Mouse (Mus musculus) stomach, embryonic 16.5 days (tissue): ENCODE measurements around the gene Svs1. TPM values are rescaled to one million over a fixed set of nuclear protein-coding genes. Genes with fewer than 3 reads are reported as not detected.
"Not testable (repeated sequence)": the region's sequence is repeated elsewhere in the genome, so short reads cannot be mapped to it uniquely, and the experiment has no call there.

Experiments
- ATAC-seq: fragments of 200-750 bp; cut with Nextera tagmentation; 2 replicates; pipeline ENCODE4 v1.8.0; 2017; ENCODE audit warnings: moderate number of reproducible peaks, moderate TSS enrichment; ENCODE audit not compliant: insufficient read depth, low FRiP score
- H3K27ac ChIP-seq: fragments of 300-500 bp; sonication (generic); 2 replicates; pipeline ENCODE4 v1.5.1; 2014; ENCODE audit warnings: low read length
- H3K27me3 ChIP-seq: fragments of 300-500 bp; sonication (generic); 2 replicates; pipeline ENCODE4 v1.6.1; 2014; ENCODE audit warnings: low read length, control low read depth, mixed read lengths; ENCODE audit not compliant: control insufficient read depth, insufficient read depth
- H3K36me3 ChIP-seq: fragments of 300-500 bp; sonication (generic); 2 replicates; pipeline ENCODE4 v1.6.1; 2014; ENCODE audit warnings: low read length; ENCODE audit not compliant: control insufficient read depth, insufficient read depth
- H3K4me1 ChIP-seq: fragments of 300-500 bp; sonication (generic); 2 replicates; pipeline ENCODE4 v1.6.1; 2014; ENCODE audit warnings: low read length, control low read depth, mixed read lengths; ENCODE audit not compliant: control insufficient read depth, insufficient read depth
- H3K4me2 ChIP-seq: fragments of 300-500 bp; sonication (generic); 2 replicates; pipeline ENCODE4 v1.6.1; 2014; ENCODE audit warnings: low read depth, low read length, mixed read lengths
- H3K4me3 ChIP-seq: fragments of 300-500 bp; sonication (generic); replicated peaks from 2 replicates; pipeline ENCODE4 v1.5.1; 2014; ENCODE audit warnings: mild to moderate bottlenecking, low read length
- H3K9ac ChIP-seq: fragments of 300-500 bp; sonication (generic); 2 replicates; pipeline ENCODE4 v1.6.1; 2014; ENCODE audit warnings: low read length
- H3K9me3 ChIP-seq: fragments of 300-500 bp; sonication (generic); replicated peaks from 2 replicates; pipeline ENCODE4 v1.6.1; 2016; ENCODE audit warnings: low read length, control low read depth; ENCODE audit not compliant: control insufficient read depth
- WGBS: fragments of 180-500 bp; shearing (Covaris S2); extraction: QIAGEN DNeasy Blood & Tissue Kit; methylation state at CpG from one replicate; pipeline ENCODE4 v1.1.7; 2014; 5-methylcytosine and 5-hydroxymethylcytosine counted together
- polyA plus RNA-seq: library from polyadenylated mRNA; unstranded; fragments of >200 nt; fragmentation: Nextera tagmentation; extraction: Ambion mirVana; gene quantifications from 2 replicates; pipeline ENCODE4 v1.2.1, GENCODE M21; 2015

Gene Svs1
- not detected in 2 replicates for polyA plus RNA-seq

GRCm38 (mm10) chr6:48986444-48986990 lies at the start of gene Svs1:
Gene Svs1 (plus strand): TSS chr6:48986861.
- Histone ChIP-seq H3K9ac (no peak within 1 kb of the TSS), H3K9me3 (no peaks in the 10 kb centered on the region), H3K4me3 (no peak within 1 kb of the TSS), H3K4me1 (no peaks in the 10 kb centered on the region), H3K4me2 (no peak within 1 kb of the TSS), H3K27ac (no peak within 1 kb of the TSS), H3K36me3 (no peaks in the 10 kb centered on the region), H3K27me3 (no peaks in the 10 kb centered on the region)
- ATAC-seq: no peak
- 35% methylated on average over 7 of the region's 7 CpGs for WGBS

GRCm38 (mm10) chr6:48949596-48949995 lies 37.1 kb upstream of the Svs1 start:
- Histone ChIP-seq H3K27ac (no peak overlapping the region), H3K4me1 (no peaks in the 10 kb centered on the region), H3K4me3 (no peak overlapping the region), H3K9me3 (no peaks in the 10 kb centered on the region), H3K9ac (no peak overlapping the region), H3K27me3 (no peaks in the 10 kb centered on the region), H3K36me3 (no peaks in the 10 kb centered on the region), H3K4me2 (no peak overlapping the region)
- ATAC-seq: no peak
- WGBS: 74% methylated on average over 2 of the region's 2 CpGs

- Histone ChIP-seq H3K9ac (no peak overlapping the region), H3K4me2 (no peak overlapping the region), H3K9me3 (no peaks in the 10 kb centered on the region), H3K27ac (no peak overlapping the region), H3K4me1 (no peaks in the 10 kb centered on the region), H3K36me3 (no peaks in the 10 kb centered on the region), H3K27me3 (no peaks in the 10 kb centered on the region), H3K4me3 (no peak overlapping the region)
- 86% methylated on average over 5 of the region's 5 CpGs for WGBS
- ATAC-seq: no peak
Observed at GRCm38 (mm10) chr6:48950676-48951075, 36.0 kb upstream of the Svs1 start.

GRCm38 (mm10) chr6:48951630-48952029 lies 35.0 kb upstream of the Svs1 start:
- Histone ChIP-seq H3K27me3 (no peaks in the 10 kb centered on the region), H3K4me3 (no peak overlapping the region), H3K9me3 (no peaks in the 10 kb centered on the region), H3K4me2 (no peak overlapping the region), H3K9ac (no peak overlapping the region), H3K36me3 (no peaks in the 10 kb centered on the region), H3K4me1 (no peaks in the 10 kb centered on the region), H3K27ac (no peak overlapping the region)
- 79% methylated on average over 6 of the region's 6 CpGs for WGBS
- no peak for ATAC-seq

GRCm38 (mm10) chr6:48953220-48953619 lies 33.4 kb upstream of the Svs1 start:
- no peak overlapping the region for H3K27ac ChIP-seq
- H3K9me3 ChIP-seq: no peaks in the 10 kb centered on the region
- 79% methylated on average over 5 of the region's 5 CpGs for WGBS
- no peak for ATAC-seq
- no peaks in the 10 kb centered on the region for H3K4me1 ChIP-seq
- H3K4me2 ChIP-seq: no peak overlapping the region
- no peak overlapping the region for H3K4me3 ChIP-seq
- no peaks in the 10 kb centered on the region for H3K27me3 ChIP-seq
- H3K9ac ChIP-seq: no peak overlapping the region
- no peaks in the 10 kb centered on the region for H3K36me3 ChIP-seq

- H3K27me3 ChIP-seq: no peaks in the 10 kb centered on the region
- no peak overlapping the region for H3K9ac ChIP-seq
- WGBS: 80% methylated on average over 5 of the region's 5 CpGs
- H3K4me2 ChIP-seq: no peak overlapping the region
- no peak overlapping the region for H3K27ac ChIP-seq
- H3K4me1 ChIP-seq: no peaks in the 10 kb centered on the region
- no peak overlapping the region for H3K4me3 ChIP-seq
- H3K36me3 ChIP-seq: no peaks in the 10 kb centered on the region
- H3K9me3 ChIP-seq: no peaks in the 10 kb centered on the region
- ATAC-seq: no peak
Observed at GRCm38 (mm10) chr6:48954211-48954610, 32.5 kb upstream of the Svs1 start.

- no peaks in the 10 kb centered on the region for H3K36me3 ChIP-seq
- H3K4me3 ChIP-seq: no peak overlapping the region
- no peak; the same call in 1 of the 2 replicates for ATAC-seq
- no peaks in the 10 kb centered on the region for H3K4me1 ChIP-seq
- H3K27me3 ChIP-seq: no peaks in the 10 kb centered on the region
- 37% methylated on average over 1 of the region's 1 CpGs for WGBS
- no peak overlapping the region for H3K9ac ChIP-seq
- no peak overlapping the region for H3K27ac ChIP-seq
- no peak overlapping the region for H3K4me2 ChIP-seq
- H3K9me3 ChIP-seq: no peaks in the 10 kb centered on the region
Observed at GRCm38 (mm10) chr6:48954946-48955345, 31.7 kb upstream of the Svs1 start.

- Histone ChIP-seq H3K9me3 (no peaks in the 10 kb centered on the region), H3K27me3 (no peaks in the 10 kb centered on the region), H3K4me2 (no peak overlapping the region), H3K9ac (no peak overlapping the region), H3K4me3 (no peak overlapping the region), H3K4me1 (no peaks in the 10 kb centered on the region), H3K27ac (no peak overlapping the region), H3K36me3 (no peaks in the 10 kb centered on the region)
- ATAC-seq: no peak
- 83% methylated on average over 4 of the region's 4 CpGs for WGBS
Observed at GRCm38 (mm10) chr6:48956785-48957184, 29.9 kb upstream of the Svs1 start.

GRCm38 (mm10) chr6:48958053-48958452 lies 28.6 kb upstream of the Svs1 start:
- ATAC-seq: no peak
- H3K9me3 ChIP-seq: no peaks in the 10 kb centered on the region
- H3K4me2 ChIP-seq: no peak overlapping the region
- H3K4me1 ChIP-seq: no peaks in the 10 kb centered on the region
- no peaks in the 10 kb centered on the region for H3K27me3 ChIP-seq
- H3K27ac ChIP-seq: no peak overlapping the region
- no peaks in the 10 kb centered on the region for H3K36me3 ChIP-seq
- H3K9ac ChIP-seq: no peak overlapping the region
- 45% methylated on average over 1 of the region's 1 CpGs for WGBS
- H3K4me3 ChIP-seq: no peak overlapping the region

- H3K4me2 ChIP-seq, H3K27me3 ChIP-seq: not testable (repeated sequence)
- 24% methylated on average over 7 of the region's 7 CpGs for WGBS
Observed at GRCm38 (mm10) chr6:48959151-48959550, 27.5 kb upstream of the Svs1 start.

More at GRCm38 (mm10) chr6:48959151-48959550, 27.5 kb upstream of the Svs1 start:
- H3K9me3 ChIP-seq, H3K27ac ChIP-seq, H3K36me3 ChIP-seq, H3K9ac ChIP-seq, H3K4me1 ChIP-seq, ATAC-seq, H3K4me3 ChIP-seq: not testable (repeated sequence)
